Mouse (Mus musculus) left cerebral cortex, postnatal 10 days (tissue): Measurements from ENCODE around the gene Sc5d. TPM values are rescaled to one million over a fixed set of nuclear protein-coding genes. Genes with fewer than 3 reads are reported as not detected.

Source experiments
- DNase-seq, 2 experiments: peaks; one replicate each; pipeline ENCODE4 v3.0.0; 2021 to 2022; ENCODE audit warnings: low spot score in 2 of 2, mixed read lengths in 1 of 2; ENCODE audit errors: extremely low spot score in 1 of 2
- intact Hi-C: fragments of 180-260 bp; cut with DNase I; formaldehyde crosslinking; loops from one replicate; pipeline ENCODE4 v1.15.1; 2025
- total RNA-seq, 2 experiments: library from RNA; stranded (reverse); gene quantifications; 2 replicates each; pipeline ENCODE4 v1.2.3; 2021

The Sc5d gene
- total RNA-seq, 2 experiments from 2014 or later = 54.2 to 60.9 TPM

GRCm38 (mm10) chr9:42206750-42207149 is 57.3 kb downstream of the Sc5d start:
- no peak for DNase-seq
- intact Hi-C loops = no loop called here

DNA sequence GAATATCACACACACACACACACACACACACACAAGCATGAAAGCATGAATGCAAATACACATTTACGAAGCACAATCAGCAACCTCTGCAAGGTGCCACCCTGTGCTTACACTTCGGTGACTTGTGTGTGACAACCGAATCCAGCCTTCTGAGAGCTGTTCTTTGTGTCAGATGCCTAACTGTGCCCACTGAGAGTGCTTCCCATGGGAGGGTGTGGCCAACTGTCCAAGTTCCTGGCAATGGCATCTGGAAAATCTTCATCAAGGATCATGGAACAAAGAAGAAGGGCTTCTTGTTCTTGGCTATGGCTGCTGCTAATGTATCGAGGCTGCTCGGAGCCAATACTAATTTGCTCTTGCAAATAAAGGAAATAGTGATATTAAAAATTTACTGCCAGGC is 61.8 kb downstream of the Sc5d start:
- intact Hi-C loops = no loop called here
- no peak for DNase-seq

Other genes starting within 250 kb of the Sc5d start
- gene Sorl1, start 140.0 kb downstream of the Sc5d start, total RNA-seq = 10 to 100 TPM; 80.9 to 93.2 TPM
- under 1 TPM; 0.43 to 0.58 TPM for gene Tecta, start 135.7 kb upstream of the Sc5d start, total RNA-seq
- gene Tbcel, start 243.6 kb upstream of the Sc5d start, total RNA-seq = 10 to 100 TPM; 38.1 to 45.1 TPM